Mouse (Mus musculus) urinary bladder, postnatal 0 days (tissue): Measurements from ENCODE around the gene Gm14139. TPM values are rescaled to one million over a fixed set of nuclear protein-coding genes. Genes with fewer than 3 reads are reported as not detected.

Experiments
- polyA plus RNA-seq: library from polyadenylated mRNA; unstranded; fragments of >200 nt; fragmentation: Nextera tagmentation; extraction: Ambion mirVana; gene quantifications from 2 replicates; pipeline ENCODE4 v1.2.1, GENCODE M21; 2015

The Gm14139 gene
- not detected in 2 replicates for polyA plus RNA-seq

GRCm38 (mm10) chr2:150181570-150181999 is at the start of gene Gm14139:
Gene Gm14139, plus strand, starts transcription at chr2:150181755.

GRCm38 (mm10) chr2:150136435-150136897 is 45.1 kb upstream of the Gm14139 start, which contains the start of gene Zfp120:
Gene Zfp120, minus strand, starts transcription at chr2:150136708.

DNA sequence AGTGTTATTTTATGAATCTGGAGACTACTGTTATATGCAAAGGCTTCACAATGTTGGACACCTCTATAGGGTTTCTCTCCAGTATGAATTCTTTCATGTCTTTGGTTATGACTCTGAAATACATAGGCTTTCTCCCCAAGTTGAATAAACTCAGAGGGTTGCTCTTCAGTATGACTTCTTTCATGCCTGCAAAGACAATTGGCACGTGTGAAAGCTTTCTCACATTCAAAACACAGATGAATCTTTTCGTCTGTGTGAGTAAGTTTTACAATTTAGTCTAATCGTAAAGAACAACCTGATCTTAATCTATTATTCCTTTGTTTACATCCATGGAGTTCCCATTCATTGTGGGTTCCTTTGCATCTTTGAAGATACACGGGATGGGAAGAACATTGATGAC is 2.0 kb upstream of the Gm14139 start, which contains the start of gene Gm10770:
Gm10770 (minus strand) TSS at position 101 of the 400 bp plus-strand sequence.

DNA sequence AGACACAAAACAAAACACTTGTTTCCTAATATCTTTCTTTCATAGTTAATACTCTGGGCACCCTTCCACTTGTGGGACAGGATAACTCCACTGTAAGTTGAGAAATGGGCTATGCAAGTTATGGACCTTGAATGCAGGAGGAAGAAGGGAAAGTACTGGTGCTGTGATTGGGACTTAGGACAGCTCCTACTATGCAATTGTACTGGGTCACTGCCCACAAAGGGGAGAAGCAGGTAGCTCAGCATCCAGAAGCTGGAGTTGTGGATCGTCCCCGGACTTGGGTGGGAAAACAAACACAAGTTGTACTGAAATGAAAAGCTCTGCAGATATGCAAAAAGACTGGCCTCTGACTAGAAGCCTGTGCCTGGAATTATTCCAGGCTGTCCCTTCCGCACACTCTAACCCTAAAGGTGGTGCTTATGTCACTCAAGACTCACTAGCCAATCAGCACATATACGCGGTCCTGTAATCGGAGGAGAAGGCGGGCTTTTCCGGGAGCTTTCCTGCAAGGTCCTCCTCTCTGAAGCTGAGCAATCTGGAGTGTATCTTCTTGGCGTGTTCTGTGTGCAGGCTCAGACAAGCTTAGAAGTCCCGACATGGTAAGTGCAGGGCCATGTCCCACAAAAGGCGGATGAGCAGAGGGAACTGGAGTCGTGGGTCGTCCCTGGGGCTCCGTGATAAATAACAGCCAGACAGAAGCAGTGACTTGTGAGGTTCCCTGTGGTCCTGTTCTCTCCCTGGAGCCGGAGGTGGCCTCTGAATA is 36.2 kb downstream of the Gm14139 start, which contains the start of gene Zfp937:
Zfp937 (plus strand) TSS at position 474 of the 763 bp plus-strand sequence.

Other genes with a start within 250 kb of the Gm14139 start
- 6.3 and 6.4 TPM in 2 replicates for gene Zfp120, start 45.0 kb upstream of the Gm14139 start, polyA plus RNA-seq
- not detected in 2 replicates for gene Gm10770, start 2.1 kb upstream of the Gm14139 start, polyA plus RNA-seq
- 3.9 and 4.0 TPM in 2 replicates for gene Zfp937, start 36.3 kb downstream of the Gm14139 start, polyA plus RNA-seq
- 1.8 and 2.7 TPM in 2 replicates for gene Gm21994, start 73.8 kb downstream of the Gm14139 start, polyA plus RNA-seq
- gene Gm14124, start 75.8 kb downstream of the Gm14139 start, polyA plus RNA-seq = not detected in 2 replicates
- 1.6 and 2.4 TPM in 2 replicates for gene Gm10130, start 141.9 kb downstream of the Gm14139 start, polyA plus RNA-seq
- 3.4 and 3.6 TPM in 2 replicates for gene 3300002I08Rik, start 181.0 kb downstream of the Gm14139 start, polyA plus RNA-seq